In genomic region chr11:59450230-59450771, GRCm38 (mm10) we compare ENCODE assay signal across 8 mouse cellular contexts. TPM values are rescaled to one million over a fixed set of nuclear protein-coding genes. Genes with fewer than 3 reads are reported as not detected.
DNase-seq lines count a peak whose midpoint lies in the region; ATAC-seq and TF ChIP-seq lines count a peak whose summit lies in the region.

No protein-coding gene starts in this region.

- peak overlapping the region; percentile 97 for H3K4me2 ChIP-seq in neural tube, embryonic 11.5 days (ENCODE audit: low read depth)
- H3K4me2 ChIP-seq in forebrain, embryonic 12.5 days, result peak overlapping the region; percentile 91
- peak overlapping the region; percentile 81 for H3K4me2 ChIP-seq in myocyte (ENCODE audit: low read depth)

- H3K79me2 ChIP-seq in myocyte (ENCODE audit: control insufficient read depth, insufficient read depth), result peaks cover 13% of the 10 kb centered on the region

- H3K27me3 ChIP-seq in neural tube, embryonic 11.5 days (ENCODE audit: control insufficient read depth, insufficient read depth, low read length), result no peaks in the 10 kb centered on the region
- H3K27me3 ChIP-seq in forebrain, embryonic 12.5 days, result no peaks in the 10 kb centered on the region
- H3K27me3 ChIP-seq in myocyte (ENCODE audit: control insufficient read depth, insufficient read depth, insufficient read length), result no peaks in the 10 kb centered on the region

- ATAC-seq in neural tube, embryonic 11.5 days (ENCODE audit: insufficient read depth, low FRiP score, low TSS enrichment), result peak; percentile 63
- ATAC-seq in forebrain, embryonic 12.5 days (ENCODE audit: low FRiP score), result peak; percentile 45

- peak; percentile 29 for DNase-seq in cerebellum, adult 11-12 months
- no peak for DNase-seq in cerebellum, postnatal 10 days
- DNase-seq in neural tube, embryonic 11.5 days (ENCODE audit: low spot score), result no peak
- no peak for DNase-seq in neural tube, embryonic 10.5 days (ENCODE audit: extremely low spot score, low spot score)
- DNase-seq in liver, result peak; percentile 51
- no peak for DNase-seq in natural killer cell, adult 2 months (ENCODE audit: low spot score in 2 of 2)

- peak overlapping the region; percentile 85 for H3K4me3 ChIP-seq in neural tube, embryonic 11.5 days (ENCODE audit: low read depth, low read length)
- H3K4me3 ChIP-seq in forebrain, embryonic 12.5 days (replicated peaks), result peak overlapping the region; percentile 82
- H3K4me3 ChIP-seq in myocyte, result peak overlapping the region; percentile 84

- WGBS in neural tube, embryonic 11.5 days, result under 1% methylated on average over 38 of the region's 38 CpGs
- under 1% methylated on average over 38 of the region's 38 CpGs for WGBS in forebrain, embryonic 12.5 days

- peaks cover 7% of the 10 kb centered on the region for H3K36me3 ChIP-seq in neural tube, embryonic 11.5 days (ENCODE audit: control insufficient read depth, insufficient read depth, low read length)
- H3K36me3 ChIP-seq in forebrain, embryonic 12.5 days (replicated peaks), result peaks cover 32% of the 10 kb centered on the region
- H3K36me3 ChIP-seq in myocyte (ENCODE audit: control insufficient read depth, insufficient read depth), result peaks cover 10% of the 10 kb centered on the region

- no peaks in the 10 kb centered on the region for H3K9me3 ChIP-seq in neural tube, embryonic 11.5 days (ENCODE audit: control insufficient read depth, low read length)
- H3K9me3 ChIP-seq in forebrain, embryonic 12.5 days, result no peaks in the 10 kb centered on the region

- peak overlapping the region; percentile 39 for H3ac ChIP-seq in myocyte (ENCODE audit: control insufficient read depth, insufficient read length)

- H3K4me1 ChIP-seq in neural tube, embryonic 11.5 days (ENCODE audit: control insufficient read depth, insufficient read depth, low read length), result peaks cover 7% of the 10 kb centered on the region
- H3K4me1 ChIP-seq in forebrain, embryonic 12.5 days, result peaks cover 21% of the 10 kb centered on the region

- no peak overlapping the region for H3K27ac ChIP-seq in neural tube, embryonic 11.5 days (ENCODE audit: low read depth, low read length)
- H3K27ac ChIP-seq in forebrain, embryonic 12.5 days, result no peak overlapping the region

- peak overlapping the region; percentile 70 for H3K9ac ChIP-seq in neural tube, embryonic 11.5 days (ENCODE audit: low read length)
- H3K9ac ChIP-seq in forebrain, embryonic 12.5 days, result peak overlapping the region; percentile 76

- TF ChIP-seq POLR2A in myocyte (IDR thresholded peaks at IDR 0.05; ENCODE audit: insufficient read length, low read depth), result no peak

TF ChIP-seq in myocyte, 11 proteins besides CTCF, POLR2A, EP300 and RAD21:
- TF ChIP-seq REST (IDR thresholded peaks at IDR 0.05; ENCODE audit: insufficient read depth, insufficient read length) (no peak), TCF3 (IDR thresholded peaks at IDR 0.05; ENCODE audit: insufficient read length, low read depth) (no peak), USF1 (IDR thresholded peaks at IDR 0.05; ENCODE audit: low read depth) (no peak), MYOG (IDR thresholded peaks at IDR 0.05; ENCODE audit: control insufficient read depth in 1 of 3, insufficient read depth in 1 of 3, insufficient read length in 2 of 3, low read depth in 2 of 3) (no peak), POLR2AphosphoS2 (IDR thresholded peaks at IDR 0.05; ENCODE audit: insufficient read length, low read depth) (no peak), MAX (IDR thresholded peaks at IDR 0.05; ENCODE audit: low read depth) (no peak), TCF12 (IDR thresholded peaks at IDR 0.05; ENCODE audit: insufficient read depth, poor library complexity, severe bottlenecking) (no peak), CEBPB (IDR thresholded peaks at IDR 0.05; ENCODE audit: insufficient read depth, poor library complexity, severe bottlenecking) (no peak), E2F4 (IDR thresholded peaks at IDR 0.05; ENCODE audit: insufficient read depth) (no peak), MYOD1 (IDR thresholded peaks at IDR 0.05; ENCODE audit: control insufficient read depth in 1 of 3, insufficient read length in 2 of 3, low read depth in 2 of 3) (no peak), SRF (IDR thresholded peaks at IDR 0.05; ENCODE audit: control insufficient read depth, insufficient read length, low read depth) (no peak)

RNA-seq across cellular contexts. Expression of gene Jmjd4, which starts 0.5 kb away (rescaled TPM):
- 14.7 and 15.3 TPM in 2 replicates for polyA plus RNA-seq in neural tube, embryonic 11.5 days (2014; fragmentation: Nextera tagmentation; extraction: Ambion mirVana)
- 13.3 and 15.6 TPM in 2 replicates for polyA plus RNA-seq in forebrain, embryonic 12.5 days (2016; fragmentation: Nextera tagmentation; extraction: Ambion mirVana)
- polyA plus RNA-seq in myocyte (2012; fragmentation: generic; extraction: Trizol), result 4.5 TPM

RNA-seq across cellular contexts. Expression of gene Snap47, which starts 0.7 kb away (rescaled TPM):
- 193 and 203 TPM in 2 replicates for polyA plus RNA-seq in neural tube, embryonic 11.5 days (2014; fragmentation: Nextera tagmentation; extraction: Ambion mirVana)
- polyA plus RNA-seq in forebrain, embryonic 12.5 days (2016; fragmentation: Nextera tagmentation; extraction: Ambion mirVana), result 169 and 173 TPM in 2 replicates
- polyA plus RNA-seq in myocyte (2012; fragmentation: generic; extraction: Trizol), result 67.2 TPM

RNA-seq across cellular contexts. Expression of gene Zfp867, which starts 22.0 kb away (rescaled TPM):
- 10.1 and 11.6 TPM in 2 replicates for polyA plus RNA-seq in neural tube, embryonic 11.5 days (2014; fragmentation: Nextera tagmentation; extraction: Ambion mirVana)
- polyA plus RNA-seq in forebrain, embryonic 12.5 days (2016; fragmentation: Nextera tagmentation; extraction: Ambion mirVana), result 11.6 and 12.2 TPM in 2 replicates
- polyA plus RNA-seq in myocyte (2012; fragmentation: generic; extraction: Trizol), result 1.3 TPM

Comparison
In these comparisons a context has a peak if more than half of its experiments do, and no peak if none do; other contexts are left out.
1. DNase-seq: peak in cerebellum, adult 11-12 months (single experiment) and liver (single experiment); none in cerebellum, postnatal 10 days (0 of 2), neural tube, embryonic 11.5 days (single experiment), neural tube, embryonic 10.5 days (single experiment) and natural killer cell, adult 2 months (0 of 2).
2. Peak in every context shown above with its lines, with median percentiles within 50 percentile points of each other: H3K4me2 ChIP-seq and H3K4me3 ChIP-seq.